Mouse (Mus musculus): ENCODE data around the gene Olfr1346. TPM values are rescaled to one million over a fixed set of nuclear protein-coding genes. Genes with fewer than 3 reads are reported as not detected.

The Olfr1346 gene
- not detected in 2 replicates for polyA plus RNA-seq (2011; ENCODE audit: insufficient read depth, insufficient read length, low read depth, missing spikeins)

DNA sequence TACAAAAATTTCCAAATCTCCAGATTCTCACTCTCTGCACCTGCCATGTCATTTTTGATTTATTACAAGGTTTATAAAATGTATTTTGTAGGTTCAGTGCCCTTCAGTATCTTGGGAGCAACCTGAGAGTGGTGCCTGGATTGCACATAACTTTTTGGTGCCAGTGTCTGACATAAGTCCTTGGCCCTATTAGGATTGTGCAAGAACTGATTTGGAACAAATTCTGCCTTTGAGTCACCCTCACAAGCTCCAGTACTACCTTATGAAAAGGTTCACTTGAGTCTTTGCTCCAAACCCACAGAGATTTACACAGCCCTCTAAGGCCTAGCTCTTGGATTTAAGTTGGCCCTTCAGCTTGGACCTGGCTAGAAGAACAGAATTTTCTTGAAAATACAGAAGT is at the start of gene Olfr1346:
Gene Olfr1346 (plus strand): TSS at position 151 of the 400 bp plus-strand sequence.
- H3K4me1 ChIP-seq (ENCODE audit: control insufficient read depth, insufficient read depth, low read length), result no peaks in the 10 kb centered on the region
- TF ChIP-seq EP300 (IDR thresholded peaks at IDR 0.05; ENCODE audit: insufficient read depth, low read depth, low read length) (no peak), CTCF (IDR thresholded peaks at IDR 0.05; ENCODE audit: low read depth, low read length) (no peak), POLR2A (IDR thresholded peaks at IDR 0.05; ENCODE audit: insufficient read depth, low read length) (no peak)
- no peaks in the 10 kb centered on the region for H3K36me3 ChIP-seq (ENCODE audit: control insufficient read depth, insufficient read depth, low read length, poor library complexity, severe bottlenecking)
- no peaks in the 10 kb centered on the region for H3K27me3 ChIP-seq (ENCODE audit: control insufficient read depth, insufficient read depth, low read length, poor library complexity, severe bottlenecking)
- H3K27ac ChIP-seq (ENCODE audit: insufficient read depth, low read length), result no peak within 1 kb of the TSS
- no peak within 1 kb of the TSS for H3K9ac ChIP-seq (ENCODE audit: low read depth, poor library complexity, severe bottlenecking)
- no peak within 1 kb of the TSS for H3K4me3 ChIP-seq (ENCODE audit: low read depth, low read length)
- H3K9me3 ChIP-seq (replicated peaks; ENCODE audit: control insufficient read depth, insufficient read depth, low read length, poor library complexity, severe bottlenecking), result no peaks in the 10 kb centered on the region

DNA sequence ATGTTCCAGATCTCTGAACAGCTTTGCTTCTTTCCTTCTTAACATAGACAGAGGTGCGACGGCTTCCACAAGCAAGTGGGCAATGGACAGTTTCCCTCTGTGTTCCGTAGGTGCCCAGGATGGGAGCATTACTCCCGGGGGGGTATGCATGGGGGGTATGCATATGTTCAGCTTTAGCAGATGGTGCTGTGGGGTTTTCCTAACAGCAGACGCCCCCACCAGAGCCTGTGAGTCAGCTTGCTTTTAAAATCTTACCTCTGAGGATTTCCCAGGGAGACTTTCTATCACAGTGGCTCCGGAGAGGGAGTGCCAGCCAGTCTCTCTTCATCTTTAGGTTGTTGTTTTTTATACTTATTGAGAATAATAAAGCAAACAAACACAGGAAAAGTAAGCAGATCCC is 47.0 kb upstream of the Olfr1346 start:
- Histone ChIP-seq H3K4me3 (ENCODE audit: low read depth, low read length) (no peak overlapping the region), H3K9me3 (replicated peaks; ENCODE audit: control insufficient read depth, insufficient read depth, low read length, poor library complexity, severe bottlenecking) (no peaks in the 10 kb centered on the region), H3K27me3 (ENCODE audit: control insufficient read depth, insufficient read depth, low read length, poor library complexity, severe bottlenecking) (no peaks in the 10 kb centered on the region), H3K4me1 (ENCODE audit: control insufficient read depth, insufficient read depth, low read length) (no peaks in the 10 kb centered on the region), H3K9ac (ENCODE audit: low read depth, poor library complexity, severe bottlenecking) (no peak overlapping the region), H3K36me3 (ENCODE audit: control insufficient read depth, insufficient read depth, low read length, poor library complexity, severe bottlenecking) (no peaks in the 10 kb centered on the region), H3K27ac (ENCODE audit: insufficient read depth, low read length) (no peak overlapping the region)
- TF ChIP-seq CTCF (IDR thresholded peaks at IDR 0.05; ENCODE audit: low read depth, low read length) (no peak), POLR2A (IDR thresholded peaks at IDR 0.05; ENCODE audit: insufficient read depth, low read length) (no peak), EP300 (IDR thresholded peaks at IDR 0.05; ENCODE audit: insufficient read depth, low read depth, low read length) (no peak)

DNA sequence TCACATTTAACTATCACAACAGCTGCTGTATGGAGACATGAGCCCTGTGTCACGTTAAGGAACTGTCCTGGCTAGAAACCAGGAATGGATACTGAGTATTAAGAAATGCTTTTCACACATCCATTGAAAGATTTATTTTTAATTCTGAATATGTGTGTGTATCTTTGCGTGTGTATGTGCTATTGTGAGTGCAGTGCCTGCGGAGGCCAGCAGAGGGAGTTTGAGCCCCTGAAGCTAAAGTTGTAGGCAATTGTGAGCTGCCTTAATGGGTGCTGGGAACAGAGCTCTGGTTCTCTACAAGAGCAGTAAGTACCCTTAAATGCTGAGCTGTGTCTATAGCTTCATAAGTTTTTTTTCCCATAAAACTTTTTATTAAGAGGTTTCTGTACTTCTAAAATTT is 37.5 kb upstream of the Olfr1346 start:
- Histone ChIP-seq H3K9me3 (replicated peaks; ENCODE audit: control insufficient read depth, insufficient read depth, low read length, poor library complexity, severe bottlenecking) (peaks cover 6% of the 10 kb centered on the region; the same call in 1 of the 2 replicates), H3K9ac (ENCODE audit: low read depth, poor library complexity, severe bottlenecking) (no peak overlapping the region), H3K36me3 (ENCODE audit: control insufficient read depth, insufficient read depth, low read length, poor library complexity, severe bottlenecking) (no peaks in the 10 kb centered on the region), H3K4me1 (ENCODE audit: control insufficient read depth, insufficient read depth, low read length) (no peaks in the 10 kb centered on the region), H3K4me3 (ENCODE audit: low read depth, low read length) (no peak overlapping the region), H3K27ac (ENCODE audit: insufficient read depth, low read length) (no peak overlapping the region), H3K27me3 (ENCODE audit: control insufficient read depth, insufficient read depth, low read length, poor library complexity, severe bottlenecking) (no peaks in the 10 kb centered on the region)
- TF ChIP-seq CTCF (IDR thresholded peaks at IDR 0.05; ENCODE audit: low read depth, low read length) (peak; percentile 10), POLR2A (IDR thresholded peaks at IDR 0.05; ENCODE audit: insufficient read depth, low read length) (no peak), EP300 (IDR thresholded peaks at IDR 0.05; ENCODE audit: insufficient read depth, low read depth, low read length) (no peak)

DNA sequence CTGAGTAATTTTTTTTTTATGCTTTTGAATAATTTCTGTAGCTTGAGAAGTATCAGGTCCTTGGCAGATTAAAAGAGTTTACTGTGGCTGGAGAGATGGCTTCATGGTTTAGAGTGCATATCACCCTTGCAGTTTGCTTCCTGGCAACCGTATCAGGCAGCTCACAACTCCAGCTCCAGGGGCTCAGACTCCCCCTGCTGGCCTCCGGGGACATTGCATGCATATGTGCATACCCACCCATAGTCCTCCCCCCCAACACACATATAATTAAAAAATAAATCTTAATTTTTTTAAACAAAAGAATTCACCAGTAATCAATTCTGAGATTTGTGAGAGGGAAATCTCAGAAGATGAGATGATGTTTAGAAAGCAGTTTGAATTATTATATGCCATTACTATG is 36.6 kb upstream of the Olfr1346 start:
- H3K36me3 ChIP-seq (ENCODE audit: control insufficient read depth, insufficient read depth, low read length, poor library complexity, severe bottlenecking), result no peaks in the 10 kb centered on the region
- no peaks in the 10 kb centered on the region for H3K27me3 ChIP-seq (ENCODE audit: control insufficient read depth, insufficient read depth, low read length, poor library complexity, severe bottlenecking)
- TF ChIP-seq POLR2A (IDR thresholded peaks at IDR 0.05; ENCODE audit: insufficient read depth, low read length) (no peak), EP300 (IDR thresholded peaks at IDR 0.05; ENCODE audit: insufficient read depth, low read depth, low read length) (no peak), CTCF (IDR thresholded peaks at IDR 0.05; ENCODE audit: low read depth, low read length) (peak; percentile 88)
- no peaks in the 10 kb centered on the region for H3K4me1 ChIP-seq (ENCODE audit: control insufficient read depth, insufficient read depth, low read length)
- H3K9me3 ChIP-seq (replicated peaks; ENCODE audit: control insufficient read depth, insufficient read depth, low read length, poor library complexity, severe bottlenecking), result peaks cover 6% of the 10 kb centered on the region; the same call in 1 of the 2 replicates
- H3K27ac ChIP-seq (ENCODE audit: insufficient read depth, low read length), result no peak overlapping the region
- H3K9ac ChIP-seq (ENCODE audit: low read depth, poor library complexity, severe bottlenecking), result no peak overlapping the region
- H3K4me3 ChIP-seq (ENCODE audit: low read depth, low read length), result no peak overlapping the region

DNA sequence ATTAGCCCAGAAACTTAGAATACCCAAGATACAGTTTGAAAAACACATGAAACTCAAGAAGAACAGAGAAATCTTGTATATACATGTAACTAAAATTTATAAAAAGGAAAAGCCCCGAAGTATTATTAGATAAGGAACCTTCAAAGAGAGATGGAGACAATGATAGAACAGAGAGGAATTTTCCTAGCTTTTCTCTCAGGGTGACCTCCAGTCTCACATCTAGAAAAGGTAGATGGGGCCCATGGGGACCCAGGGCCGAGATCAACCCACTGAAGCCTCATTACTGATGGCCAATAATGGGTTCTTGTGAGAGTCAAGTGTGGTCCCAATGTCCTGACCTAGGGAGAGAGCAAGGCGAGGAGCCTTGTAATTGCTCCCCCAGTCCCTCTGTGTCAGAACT is 28.5 kb upstream of the Olfr1346 start, which contains the start of gene Olfr1344:
Gene Olfr1344 (plus strand): TSS at position 301 of the 400 bp plus-strand sequence.
- H3K4me1 ChIP-seq (ENCODE audit: control insufficient read depth, insufficient read depth, low read length), result no peaks in the 10 kb centered on the region
- no peak within 1 kb of the TSS for H3K9ac ChIP-seq (ENCODE audit: low read depth, poor library complexity, severe bottlenecking)
- H3K36me3 ChIP-seq (ENCODE audit: control insufficient read depth, insufficient read depth, low read length, poor library complexity, severe bottlenecking), result no peaks in the 10 kb centered on the region
- H3K9me3 ChIP-seq (replicated peaks; ENCODE audit: control insufficient read depth, insufficient read depth, low read length, poor library complexity, severe bottlenecking), result no peaks in the 10 kb centered on the region
- no peak within 1 kb of the TSS for H3K4me3 ChIP-seq (ENCODE audit: low read depth, low read length)
- no peak within 1 kb of the TSS for H3K27ac ChIP-seq (ENCODE audit: insufficient read depth, low read length)
- TF ChIP-seq CTCF (IDR thresholded peaks at IDR 0.05; ENCODE audit: low read depth, low read length) (no peak), EP300 (IDR thresholded peaks at IDR 0.05; ENCODE audit: insufficient read depth, low read depth, low read length) (no peak), POLR2A (IDR thresholded peaks at IDR 0.05; ENCODE audit: insufficient read depth, low read length) (no peak)
- no peaks in the 10 kb centered on the region for H3K27me3 ChIP-seq (ENCODE audit: control insufficient read depth, insufficient read depth, low read length, poor library complexity, severe bottlenecking)

DNA sequence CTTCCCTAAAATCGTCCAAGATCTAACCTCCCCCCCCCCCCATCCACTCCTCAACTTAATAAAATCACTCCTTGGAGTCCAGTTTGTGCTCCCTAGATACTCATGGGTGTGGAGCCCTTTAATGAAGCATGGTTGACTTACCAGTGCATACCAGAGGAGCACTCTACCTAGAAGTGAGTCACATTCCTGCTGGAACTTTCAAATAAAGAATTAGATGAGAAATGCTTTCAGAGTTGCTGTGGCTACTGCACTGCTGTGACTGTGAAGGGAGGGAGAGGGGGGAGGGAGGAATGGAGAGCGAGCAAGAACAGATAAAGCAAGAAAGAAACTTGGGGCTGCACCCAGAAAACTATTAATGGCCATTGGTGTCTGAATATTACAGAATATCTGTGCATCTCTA is 25.7 kb upstream of the Olfr1346 start:
- Histone ChIP-seq H3K4me3 (ENCODE audit: low read depth, low read length) (no peak overlapping the region), H3K27ac (ENCODE audit: insufficient read depth, low read length) (no peak overlapping the region), H3K9me3 (replicated peaks; ENCODE audit: control insufficient read depth, insufficient read depth, low read length, poor library complexity, severe bottlenecking) (no peaks in the 10 kb centered on the region), H3K27me3 (ENCODE audit: control insufficient read depth, insufficient read depth, low read length, poor library complexity, severe bottlenecking) (no peaks in the 10 kb centered on the region), H3K9ac (ENCODE audit: low read depth, poor library complexity, severe bottlenecking) (no peak overlapping the region), H3K36me3 (ENCODE audit: control insufficient read depth, insufficient read depth, low read length, poor library complexity, severe bottlenecking) (no peaks in the 10 kb centered on the region), H3K4me1 (ENCODE audit: control insufficient read depth, insufficient read depth, low read length) (no peaks in the 10 kb centered on the region)
- TF ChIP-seq POLR2A (IDR thresholded peaks at IDR 0.05; ENCODE audit: insufficient read depth, low read length), result no peak
- no peak for TF ChIP-seq EP300 (IDR thresholded peaks at IDR 0.05; ENCODE audit: insufficient read depth, low read depth, low read length)
- no peak for TF ChIP-seq CTCF (IDR thresholded peaks at IDR 0.05; ENCODE audit: low read depth, low read length)
